Mouse (Mus musculus) hindbrain, embryonic 11.5 days (tissue): ENCODE measurements around the gene A230072I06Rik. TPM values are rescaled to one million over a fixed set of nuclear protein-coding genes. Genes with fewer than 3 reads are reported as not detected.

Experiments used
- ATAC-seq: fragments of 200-750 bp; cut with Nextera tagmentation; 2 replicates; pipeline ENCODE4 v1.8.0; 2017; ENCODE audit warnings: mild to moderate bottlenecking, moderate TSS enrichment, moderate library complexity; ENCODE audit not compliant: low FRiP score
- DNase-seq: peaks from one replicate; pipeline ENCODE4 v3.0.0-alpha.2; 2015; ENCODE audit warnings: low spot score
- H3K27ac ChIP-seq: fragments of 300-500 bp; sonication (generic); 2 replicates; pipeline ENCODE4 v1.5.1; 2014; ENCODE audit warnings: mild to moderate bottlenecking, low read depth, low read length
- H3K27me3 ChIP-seq: fragments of 300-500 bp; sonication (generic); 2 replicates; pipeline ENCODE4 v1.6.1; 2014; ENCODE audit warnings: mild to moderate bottlenecking, low read length, moderate library complexity, mixed read lengths; ENCODE audit not compliant: control insufficient read depth, insufficient read depth
- H3K36me3 ChIP-seq: fragments of 300-500 bp; sonication (generic); 2 replicates; pipeline ENCODE4 v1.6.1; 2014; ENCODE audit warnings: mild to moderate bottlenecking, low read length, moderate library complexity, mixed read lengths; ENCODE audit not compliant: control insufficient read depth, insufficient read depth
- H3K4me1 ChIP-seq: fragments of 300-500 bp; sonication (generic); replicated peaks from 2 replicates; pipeline ENCODE4 v1.6.1; 2014; ENCODE audit warnings: low read length, mixed read lengths; ENCODE audit not compliant: control insufficient read depth, insufficient read depth
- H3K4me2 ChIP-seq: fragments of 300-500 bp; sonication (generic); replicated peaks from 2 replicates; pipeline ENCODE4 v1.6.1; 2014; ENCODE audit warnings: mild to moderate bottlenecking, low read depth, low read length
- H3K4me3 ChIP-seq: fragments of 300-500 bp; sonication (generic); 2 replicates; pipeline ENCODE4 v1.5.1; 2014; ENCODE audit warnings: low read depth, low read length
- H3K9ac ChIP-seq: fragments of 300-500 bp; sonication (generic); 2 replicates; pipeline ENCODE4 v1.6.1; 2014; ENCODE audit warnings: low read depth, low read length
- H3K9me3 ChIP-seq: fragments of 300-500 bp; sonication (generic); 2 replicates; pipeline ENCODE4 v1.6.1; 2016; ENCODE audit warnings: low read length; ENCODE audit not compliant: control insufficient read depth
- WGBS: fragments of 180-500 bp; shearing (Covaris S2); extraction: QIAGEN DNeasy Blood & Tissue Kit; methylation state at CpG from one replicate; pipeline ENCODE4 v1.1.7; 2014; 5-methylcytosine and 5-hydroxymethylcytosine counted together
- polyA plus RNA-seq: library from polyadenylated mRNA; unstranded; fragments of >200 nt; fragmentation: Nextera tagmentation; extraction: Ambion mirVana; gene quantifications from 2 replicates; pipeline ENCODE4 v1.2.1, GENCODE M21; 2014

Gene A230072I06Rik
- polyA plus RNA-seq, 1 experiment from 2014 or later, result not detected

- Histone ChIP-seq H3K4me2 (no peak overlapping the region), H3K9me3 (no peaks in the 10 kb centered on the region), H3K27me3 (peaks cover 6% of the 10 kb centered on the region), H3K27ac (no peak overlapping the region), H3K36me3 (no peaks in the 10 kb centered on the region), H3K4me3 (no peak overlapping the region), H3K4me1 (no peaks in the 10 kb centered on the region), H3K9ac (no peak overlapping the region)
- DNase-seq (no peak), ATAC-seq (no peak)
- WGBS, result 50% methylated on average over 16 of the region's 16 CpGs
Observed at GRCm38 (mm10) chr8:12312975-12313734, 34.5 kb downstream of the A230072I06Rik start.

DNA sequence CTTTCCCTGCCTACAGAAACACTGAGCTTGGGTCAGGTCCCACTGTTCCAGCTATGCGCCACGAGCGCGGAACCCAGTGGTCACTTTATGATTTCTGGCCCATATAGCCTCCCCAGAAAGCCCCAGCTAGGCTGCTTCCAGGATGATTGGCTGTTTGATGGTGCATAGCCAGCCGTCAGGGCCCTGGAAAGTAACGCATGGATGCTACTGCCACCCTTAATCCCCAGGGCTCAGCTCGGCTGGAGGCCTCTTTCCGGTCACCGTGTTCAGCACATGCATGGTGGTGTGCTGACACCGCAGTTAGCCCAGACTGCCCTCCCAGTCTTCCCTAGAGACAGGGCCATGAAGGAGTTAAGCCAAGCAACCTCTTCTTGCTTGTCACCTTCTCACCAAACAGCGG is 35.6 kb downstream of the A230072I06Rik start:
- Histone ChIP-seq H3K4me2 (no peak overlapping the region), H3K9ac (no peak overlapping the region), H3K27me3 (peaks cover 8% of the 10 kb centered on the region), H3K27ac (no peak overlapping the region), H3K4me3 (no peak overlapping the region), H3K36me3 (no peaks in the 10 kb centered on the region), H3K4me1 (no peaks in the 10 kb centered on the region), H3K9me3 (no peaks in the 10 kb centered on the region)
- DNase-seq (no peak), ATAC-seq (no peak)
- WGBS, result 66% methylated on average over 11 of the region's 11 CpGs

DNA sequence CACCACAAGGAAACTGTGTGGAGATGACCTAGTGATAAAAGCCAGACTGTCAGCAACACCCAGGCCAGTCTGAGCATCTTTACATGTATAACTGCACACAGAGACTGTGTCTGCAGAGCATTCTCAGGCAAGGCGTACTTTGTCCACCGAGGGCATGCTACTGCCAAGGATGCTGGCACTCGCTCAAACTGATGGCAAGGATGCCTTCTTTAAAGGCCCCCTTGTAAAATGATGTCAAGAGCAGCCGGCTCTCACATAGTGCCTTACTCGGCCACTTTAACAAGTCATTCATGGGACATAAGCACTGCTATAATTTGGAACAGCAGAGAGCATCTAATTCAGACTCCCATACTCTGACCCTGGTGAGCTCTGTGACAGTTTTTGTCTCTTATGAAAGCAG is 36.6 kb downstream of the A230072I06Rik start:
- H3K9ac ChIP-seq, result no peak overlapping the region
- no peaks in the 10 kb centered on the region for H3K9me3 ChIP-seq
- no peak overlapping the region for H3K4me2 ChIP-seq
- H3K27ac ChIP-seq, result no peak overlapping the region
- H3K27me3 ChIP-seq, result peaks cover 8% of the 10 kb centered on the region
- no peaks in the 10 kb centered on the region for H3K4me1 ChIP-seq
- no peaks in the 10 kb centered on the region for H3K36me3 ChIP-seq
- no peak for ATAC-seq
- 80% methylated on average over 5 of the region's 5 CpGs for WGBS
- H3K4me3 ChIP-seq, result no peak overlapping the region
- DNase-seq, result no peak

- H3K4me3 ChIP-seq, result no peak overlapping the region
- H3K4me1 ChIP-seq, result peaks cover 3% of the 10 kb centered on the region
- H3K4me2 ChIP-seq, result no peak overlapping the region
Observed at GRCm38 (mm10) chr8:12319755-12320455, 41.3 kb downstream of the A230072I06Rik start.

GRCm38 (mm10) chr8:12322071-12322470 is 43.5 kb downstream of the A230072I06Rik start:
- H3K27me3 ChIP-seq, result peaks cover 39% of the 10 kb centered on the region

More at GRCm38 (mm10) chr8:12319755-12320455, 41.3 kb downstream of the A230072I06Rik start:
- no peak for DNase-seq
- no peak overlapping the region for H3K27ac ChIP-seq
- no peak for ATAC-seq
- no peaks in the 10 kb centered on the region for H3K9me3 ChIP-seq
- 75% methylated on average over 11 of the region's 11 CpGs for WGBS
- H3K27me3 ChIP-seq, result peaks cover 37% of the 10 kb centered on the region
- no peak overlapping the region for H3K9ac ChIP-seq
- no peaks in the 10 kb centered on the region for H3K36me3 ChIP-seq

DNA sequence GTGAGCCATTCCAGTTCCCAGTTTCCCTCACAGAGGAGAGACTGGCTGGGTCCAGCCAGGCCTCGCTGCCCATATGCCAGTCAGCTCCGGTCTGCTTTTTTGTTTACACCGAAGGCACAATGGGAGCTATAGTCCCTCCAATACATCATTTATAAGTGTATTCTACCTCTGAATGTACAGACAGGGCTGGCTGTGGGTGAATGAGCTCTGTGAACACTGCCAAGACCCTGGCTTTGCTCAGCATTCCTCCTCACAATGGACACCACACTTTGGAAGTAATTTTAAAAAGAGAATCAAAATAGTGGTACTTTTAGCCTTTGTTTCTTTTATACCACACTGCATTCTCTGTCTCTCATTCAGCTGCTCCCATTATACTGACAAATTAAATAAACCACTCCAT is 44.6 kb downstream of the A230072I06Rik start:
- WGBS, result 46% methylated on average over 3 of the region's 3 CpGs
- ATAC-seq (no peak), DNase-seq (no peak)
- Histone ChIP-seq H3K9ac (no peak overlapping the region), H3K4me1 (peaks cover 18% of the 10 kb centered on the region), H3K9me3 (no peaks in the 10 kb centered on the region), H3K27ac (no peak overlapping the region), H3K4me2 (no peak overlapping the region), H3K36me3 (no peaks in the 10 kb centered on the region), H3K27me3 (peaks cover 44% of the 10 kb centered on the region), H3K4me3 (no peak overlapping the region)

More at GRCm38 (mm10) chr8:12322071-12322470, 43.5 kb downstream of the A230072I06Rik start:
- Histone ChIP-seq H3K9ac (no peak overlapping the region), H3K36me3 (no peaks in the 10 kb centered on the region), H3K4me2 (no peak overlapping the region), H3K27ac (no peak overlapping the region), H3K4me3 (no peak overlapping the region), H3K4me1 (peaks cover 12% of the 10 kb centered on the region), H3K9me3 (no peaks in the 10 kb centered on the region)
- 79% methylated on average over 6 of the region's 6 CpGs for WGBS
- ATAC-seq (no peak), DNase-seq (no peak)

GRCm38 (mm10) chr8:12324561-12324960 is 45.9 kb downstream of the A230072I06Rik start:
- 18% methylated on average over 10 of the region's 10 CpGs for WGBS

DNA sequence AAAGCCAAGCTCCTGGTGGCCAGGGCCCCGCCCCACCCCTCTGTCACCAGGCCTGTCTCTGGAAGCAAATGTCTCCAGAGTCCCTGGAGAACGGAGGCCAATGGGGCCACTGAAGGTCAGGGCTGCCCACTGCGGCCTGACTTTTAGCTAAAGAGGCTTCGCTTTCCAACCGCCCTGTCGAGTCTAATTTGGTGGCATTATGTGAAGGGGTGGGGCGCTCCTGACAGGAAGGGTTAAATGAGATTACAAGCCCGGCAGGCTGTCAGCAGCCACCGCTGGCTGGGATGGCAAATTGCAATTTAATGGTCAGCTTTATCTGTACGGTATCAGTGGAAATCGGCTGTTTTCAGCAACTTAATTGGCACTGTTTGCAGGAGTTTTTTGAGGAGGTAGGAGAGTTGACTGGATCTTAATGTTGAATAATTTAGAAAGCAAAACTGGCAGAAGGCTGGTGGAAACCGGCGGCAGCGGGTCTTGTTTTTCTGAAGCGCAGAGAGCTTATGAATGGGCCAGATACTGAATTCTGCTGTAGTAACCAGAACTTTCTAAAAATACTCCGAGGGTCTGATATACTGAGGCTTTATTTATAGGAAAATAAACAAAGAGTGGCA is 46.5 kb downstream of the A230072I06Rik start:
- H3K4me1 ChIP-seq, result peaks cover 18% of the 10 kb centered on the region
- no peak overlapping the region for H3K4me3 ChIP-seq
- H3K9ac ChIP-seq, result no peak overlapping the region
- H3K4me2 ChIP-seq, result 0 out of 2 replicates have a peak overlapping the region, but pooled peaks have one; percentile 11
- WGBS, result 19% methylated on average over 16 of the region's 16 CpGs
- no peak overlapping the region for H3K27ac ChIP-seq
- H3K9me3 ChIP-seq, result no peaks in the 10 kb centered on the region
- H3K27me3 ChIP-seq, result peaks cover 50% of the 10 kb centered on the region
- DNase-seq (peak; percentile 72), ATAC-seq (peak; percentile 64; the same call in 1 of the 2 replicates)
- no peaks in the 10 kb centered on the region for H3K36me3 ChIP-seq

More at GRCm38 (mm10) chr8:12324561-12324960, 45.9 kb downstream of the A230072I06Rik start:
- Histone ChIP-seq H3K27me3 (peaks cover 45% of the 10 kb centered on the region), H3K27ac (no peak overlapping the region), H3K4me3 (no peak overlapping the region), H3K9me3 (no peaks in the 10 kb centered on the region), H3K4me2 (0 out of 2 replicates have a peak overlapping the region, but pooled peaks have one; percentile 11), H3K36me3 (no peaks in the 10 kb centered on the region), H3K4me1 (peaks cover 18% of the 10 kb centered on the region), H3K9ac (no peak overlapping the region)
- no peak; the same call in 1 of the 2 replicates for ATAC-seq
- no peak for DNase-seq
